Mouse (Mus musculus): Measurements from ENCODE around the gene Irf5. TPM values are rescaled to one million over a fixed set of nuclear protein-coding genes. Genes with fewer than 3 reads are reported as not detected.

Irf5 gene
- polyA plus RNA-seq, 1 experiment from 2014 or later, result 4.2 TPM

- H3K36me3 ChIP-seq (ENCODE audit: control insufficient read depth, insufficient read depth), result no peaks in the 10 kb centered on the region
- no peaks in the 10 kb centered on the region; the same call in 1 of the 2 replicates for H3K4me1 ChIP-seq (replicated peaks; ENCODE audit: control insufficient read depth, insufficient read depth, low read length)
- peak overlapping the region; percentile 64; the same call in 1 of the 2 replicates for H3K4me3 ChIP-seq (ENCODE audit: low read depth, low read length)
- peak overlapping the region; percentile 21; the same call in 1 of the 2 replicates for H3K27ac ChIP-seq (ENCODE audit: low read depth, low read length)
- no peak overlapping the region for H3K9ac ChIP-seq (ENCODE audit: low read depth, low read length)
- H3K9me3 ChIP-seq (ENCODE audit: control insufficient read depth), result no peaks in the 10 kb centered on the region
- H3K4me2 ChIP-seq (replicated peaks; ENCODE audit: low read depth), result peak overlapping the region; percentile 99
- WGBS, result 31% methylated on average over 13 of the region's 13 CpGs
- no peak for ATAC-seq
- peaks cover 19% of the 10 kb centered on the region for H3K27me3 ChIP-seq (replicated peaks; ENCODE audit: control insufficient read depth, insufficient read depth, low read length)
- no peak for TF ChIP-seq CTCF (IDR thresholded peaks at IDR 0.05; ENCODE audit: low read depth)
Observed at GRCm38 (mm10) chr6:29528561-29529443, 2.4 kb downstream of the Irf5 start.

DNA sequence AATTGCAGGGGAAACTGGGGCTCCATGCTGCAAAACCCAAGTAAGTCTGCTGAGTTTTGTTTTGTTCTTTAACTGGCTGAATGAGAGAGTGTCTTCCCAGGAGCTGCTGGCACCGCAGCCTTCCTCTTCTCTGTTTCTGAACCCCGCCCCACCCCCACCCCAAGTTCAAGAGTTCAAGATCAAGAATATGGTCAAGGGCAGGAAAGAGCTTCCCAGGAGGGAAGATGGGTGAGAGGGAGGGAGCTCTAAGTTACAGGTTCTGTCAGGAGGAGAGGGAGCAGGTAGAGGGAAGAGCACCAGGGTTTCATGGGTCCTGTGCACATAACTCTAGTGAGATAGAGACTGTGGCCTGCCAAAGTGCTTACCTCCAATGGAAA, 3.0 kb downstream of the Irf5 start:
- H3K9ac ChIP-seq (ENCODE audit: low read depth, low read length), result no peak overlapping the region
- 47% methylated on average over 2 of the region's 2 CpGs for WGBS
- H3K4me2 ChIP-seq (replicated peaks; ENCODE audit: low read depth), result peak overlapping the region; percentile 99; the same call in 1 of the 2 replicates
- no peak for TF ChIP-seq CTCF (IDR thresholded peaks at IDR 0.05; ENCODE audit: low read depth)
- no peak overlapping the region for H3K4me3 ChIP-seq (ENCODE audit: low read depth, low read length)
- no peak for ATAC-seq
- H3K9me3 ChIP-seq (ENCODE audit: control insufficient read depth), result no peaks in the 10 kb centered on the region
- H3K36me3 ChIP-seq (ENCODE audit: control insufficient read depth, insufficient read depth), result no peaks in the 10 kb centered on the region
- peaks cover 19% of the 10 kb centered on the region for H3K27me3 ChIP-seq (replicated peaks; ENCODE audit: control insufficient read depth, insufficient read depth, low read length)
- no peak overlapping the region for H3K27ac ChIP-seq (ENCODE audit: low read depth, low read length)
- H3K4me1 ChIP-seq (replicated peaks; ENCODE audit: control insufficient read depth, insufficient read depth, low read length), result no peaks in the 10 kb centered on the region; the same call in 1 of the 2 replicates

DNA sequence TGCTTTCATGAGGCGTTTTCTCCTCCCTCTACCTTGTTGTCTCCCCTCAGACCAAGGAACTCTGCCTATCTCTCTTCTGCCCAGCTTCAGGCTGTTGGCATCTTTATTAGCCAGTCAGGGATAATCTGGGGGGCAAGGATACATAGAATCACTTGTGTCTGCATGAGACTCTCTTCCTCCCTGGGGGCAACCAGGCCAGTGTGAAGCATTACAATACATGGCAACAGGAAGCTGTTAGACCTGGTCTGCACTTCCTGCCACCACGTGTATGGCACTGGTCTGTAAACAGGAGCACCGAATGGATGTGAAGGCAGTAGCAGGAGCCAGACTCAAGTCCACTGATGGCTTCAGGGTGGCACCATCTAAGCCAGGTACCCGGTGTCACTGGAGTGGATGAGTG, 3.6 kb downstream of the Irf5 start:
- no peak overlapping the region for H3K9ac ChIP-seq (ENCODE audit: low read depth, low read length)
- no peak overlapping the region for H3K4me2 ChIP-seq (replicated peaks; ENCODE audit: low read depth)
- no peak for ATAC-seq
- H3K27ac ChIP-seq (ENCODE audit: low read depth, low read length), result no peak overlapping the region
- WGBS, result 61% methylated on average over 4 of the region's 4 CpGs
- no peaks in the 10 kb centered on the region; the same call in 1 of the 2 replicates for H3K4me1 ChIP-seq (replicated peaks; ENCODE audit: control insufficient read depth, insufficient read depth, low read length)
- H3K4me3 ChIP-seq (ENCODE audit: low read depth, low read length), result no peak overlapping the region
- H3K9me3 ChIP-seq (ENCODE audit: control insufficient read depth), result no peaks in the 10 kb centered on the region
- H3K27me3 ChIP-seq (replicated peaks; ENCODE audit: control insufficient read depth, insufficient read depth, low read length), result peaks cover 19% of the 10 kb centered on the region
- TF ChIP-seq CTCF (IDR thresholded peaks at IDR 0.05; ENCODE audit: low read depth), result no peak
- H3K36me3 ChIP-seq (ENCODE audit: control insufficient read depth, insufficient read depth), result no peaks in the 10 kb centered on the region

DNA sequence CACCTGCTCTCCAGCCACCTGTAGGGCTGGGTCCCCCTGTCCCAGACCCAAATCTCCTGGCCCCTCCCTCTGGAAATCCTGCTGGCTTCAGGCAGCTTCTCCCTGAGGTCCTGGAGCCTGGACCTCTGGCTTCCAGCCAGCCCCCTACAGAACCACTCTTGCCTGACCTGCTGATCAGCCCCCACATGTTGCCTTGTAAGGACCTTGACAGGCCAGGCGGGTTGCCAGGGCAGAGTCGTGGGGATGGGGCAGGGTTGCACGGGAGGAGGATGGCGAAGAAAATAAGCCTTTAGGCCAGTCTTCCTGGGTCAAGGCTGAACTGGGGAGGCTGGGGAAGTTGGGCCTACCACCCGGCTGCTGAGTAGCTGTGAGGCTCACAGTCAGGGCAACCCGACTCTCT, 8.9 kb downstream of the Irf5 start:
- no peak overlapping the region for H3K27ac ChIP-seq (ENCODE audit: low read depth, low read length)
- ATAC-seq, result no peak
- TF ChIP-seq CTCF (IDR thresholded peaks at IDR 0.05; ENCODE audit: low read depth), result no peak
- no peaks in the 10 kb centered on the region for H3K4me1 ChIP-seq (replicated peaks; ENCODE audit: control insufficient read depth, insufficient read depth, low read length)
- H3K36me3 ChIP-seq (ENCODE audit: control insufficient read depth, insufficient read depth), result peaks cover 5% of the 10 kb centered on the region; the same call in 1 of the 2 replicates
- H3K9ac ChIP-seq (ENCODE audit: low read depth, low read length), result no peak overlapping the region
- no peaks in the 10 kb centered on the region for H3K9me3 ChIP-seq (ENCODE audit: control insufficient read depth)
- no peaks in the 10 kb centered on the region for H3K27me3 ChIP-seq (replicated peaks; ENCODE audit: control insufficient read depth, insufficient read depth, low read length)
- no peak overlapping the region for H3K4me2 ChIP-seq (replicated peaks; ENCODE audit: low read depth)
- H3K4me3 ChIP-seq (ENCODE audit: low read depth, low read length), result no peak overlapping the region
- 82% methylated on average over 6 of the region's 6 CpGs for WGBS

DNA sequence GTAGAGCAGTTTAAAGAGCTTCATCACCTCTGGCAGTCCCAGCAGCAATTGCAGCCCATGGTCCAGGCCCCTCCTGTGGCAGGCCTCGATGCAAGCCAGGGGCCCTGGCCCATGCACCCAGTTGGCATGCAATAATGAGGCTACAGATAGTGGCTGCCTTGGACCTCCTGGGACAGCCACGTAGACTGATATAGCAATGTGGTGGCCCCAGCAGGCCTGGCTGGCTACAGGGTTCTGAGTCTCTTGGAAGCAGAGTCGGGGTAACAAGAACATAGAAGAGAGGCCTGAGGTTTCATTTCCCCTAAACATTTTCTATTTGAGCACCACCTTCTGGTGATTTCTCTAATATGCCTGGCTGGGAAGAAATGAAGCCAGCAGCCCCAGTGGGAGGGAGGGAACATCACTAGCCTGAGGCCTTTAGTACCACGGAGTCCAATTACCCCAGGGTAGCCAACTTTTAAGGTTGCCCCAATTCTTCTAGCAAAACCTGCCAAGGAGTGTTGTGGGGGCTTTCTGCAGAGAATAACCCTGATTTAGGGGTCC, 10.3 kb downstream of the Irf5 start:
- Histone ChIP-seq H3K9me3 (ENCODE audit: control insufficient read depth) (no peaks in the 10 kb centered on the region), H3K4me2 (replicated peaks; ENCODE audit: low read depth) (no peak overlapping the region), H3K4me3 (ENCODE audit: low read depth, low read length) (no peak overlapping the region), H3K4me1 (replicated peaks; ENCODE audit: control insufficient read depth, insufficient read depth, low read length) (no peaks in the 10 kb centered on the region), H3K27me3 (replicated peaks; ENCODE audit: control insufficient read depth, insufficient read depth, low read length) (no peaks in the 10 kb centered on the region), H3K27ac (ENCODE audit: low read depth, low read length) (no peak overlapping the region), H3K9ac (ENCODE audit: low read depth, low read length) (no peak overlapping the region), H3K36me3 (ENCODE audit: control insufficient read depth, insufficient read depth) (peaks cover 16% of the 10 kb centered on the region)
- no peak for ATAC-seq
- WGBS, result 69% methylated on average over 4 of the region's 4 CpGs
- TF ChIP-seq CTCF (IDR thresholded peaks at IDR 0.05; ENCODE audit: low read depth), result peak; percentile 54

DNA sequence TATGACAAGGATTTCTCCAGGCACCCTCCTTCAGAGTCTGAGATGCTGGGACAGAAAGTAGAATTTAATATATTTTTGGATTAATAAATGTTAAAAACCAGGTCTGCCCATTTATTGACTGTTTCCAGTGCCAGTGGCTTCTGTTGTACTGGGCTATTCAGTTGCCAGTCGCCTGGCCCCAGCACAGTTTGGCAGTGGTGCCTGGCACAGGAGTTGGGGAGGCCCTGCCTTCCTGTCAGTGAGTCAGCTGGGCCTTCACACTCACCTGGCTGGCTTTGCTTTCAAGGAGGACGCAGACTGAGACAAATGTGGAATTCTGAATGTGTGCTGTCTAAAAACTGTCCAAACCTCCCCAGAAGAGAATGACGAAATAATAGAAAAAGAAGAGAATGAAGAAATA, 10.8 kb downstream of the Irf5 start:
- ATAC-seq, result no peak
- Histone ChIP-seq H3K4me1 (replicated peaks; ENCODE audit: control insufficient read depth, insufficient read depth, low read length) (no peaks in the 10 kb centered on the region), H3K36me3 (ENCODE audit: control insufficient read depth, insufficient read depth) (peaks cover 21% of the 10 kb centered on the region), H3K27ac (ENCODE audit: low read depth, low read length) (no peak overlapping the region), H3K9me3 (ENCODE audit: control insufficient read depth) (no peaks in the 10 kb centered on the region), H3K4me3 (ENCODE audit: low read depth, low read length) (no peak overlapping the region), H3K27me3 (replicated peaks; ENCODE audit: control insufficient read depth, insufficient read depth, low read length) (no peaks in the 10 kb centered on the region), H3K9ac (ENCODE audit: low read depth, low read length) (no peak overlapping the region), H3K4me2 (replicated peaks; ENCODE audit: low read depth) (no peak overlapping the region)
- no peak for TF ChIP-seq CTCF (IDR thresholded peaks at IDR 0.05; ENCODE audit: low read depth)
- 89% methylated on average over 3 of the region's 3 CpGs for WGBS
